Mouse (Mus musculus) ES-E14 (cell line): ENCODE data around the gene Sept9.

ENCODE experiments used
- CHD2 ChIP-seq: IDR thresholded peaks from 2 replicates; pipeline ENCODE4 v1.6.1; 2014; ENCODE audit warnings: mild to moderate bottlenecking, low read depth, low read length, inconsistent platforms
- HCFC1 ChIP-seq: IDR thresholded peaks from 2 replicates; pipeline ENCODE4 v1.6.1; 2012; ENCODE audit warnings: low read length, inconsistent platforms, borderline replicate concordance; ENCODE audit not compliant: insufficient read depth
- ZC3H11A ChIP-seq: IDR thresholded peaks from 2 replicates; pipeline ENCODE4 v1.6.1; 2012; ENCODE audit warnings: low read depth, mild to moderate bottlenecking, inconsistent platforms, low read length, borderline replicate concordance
- ZNF384 ChIP-seq: IDR thresholded peaks from 2 replicates; pipeline ENCODE4 v1.6.1; 2012; ENCODE audit warnings: low read depth, low read length, inconsistent platforms

DNA sequence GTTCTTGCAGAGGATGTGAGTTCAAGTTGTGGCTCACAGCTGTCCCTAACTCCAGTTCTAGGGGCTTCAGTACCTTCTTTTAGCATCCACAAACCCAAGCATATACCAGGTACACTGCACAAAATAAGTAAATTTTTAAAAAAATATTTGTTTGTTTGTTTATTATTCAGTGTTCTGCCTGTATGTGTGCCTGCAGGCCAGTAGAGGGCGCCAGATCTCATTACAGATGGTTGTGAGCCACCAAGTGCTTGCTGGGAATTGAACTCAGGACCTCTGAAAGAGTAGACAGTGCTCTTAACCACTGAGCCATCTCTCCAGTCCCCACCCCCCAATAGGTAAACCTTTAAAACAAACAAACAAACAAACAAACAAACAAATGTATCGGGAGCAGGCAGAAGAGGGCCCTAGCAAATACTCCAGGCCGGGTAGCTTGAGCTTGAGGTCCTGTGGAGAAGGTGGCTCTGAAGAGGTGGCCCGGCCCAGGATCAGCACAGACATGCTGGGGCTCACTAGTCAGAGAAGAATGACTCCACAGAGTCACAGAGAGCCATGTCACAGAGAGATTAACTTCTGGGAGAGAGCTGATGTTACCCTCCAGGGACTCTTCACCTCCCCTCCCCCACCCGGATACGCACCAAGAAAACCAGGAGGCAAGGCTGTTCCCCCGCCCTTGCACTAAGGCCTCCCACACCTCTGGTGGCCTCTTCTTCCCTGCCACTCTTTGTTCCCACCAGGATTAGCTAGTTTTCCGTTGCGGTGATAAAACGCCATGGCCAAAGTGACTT, 202.3 kb downstream of the Sept9 start:
- TF ChIP-seq HCFC1 (no peak), ZC3H11A (no peak), ZNF384 (no peak), CHD2 (no peak)
